Mouse (Mus musculus) bone marrow, adult 2 months (tissue): ENCODE data around the gene Slc38a7.

Experiments used
- CTCF ChIP-seq: fragments of 200-500 bp; IDR thresholded peaks from 2 replicates; pipeline ENCODE4 v1.5.1; 2011; ENCODE audit warnings: low read length, control low read depth; ENCODE audit not compliant: control insufficient read depth, insufficient read depth
- POLR2A ChIP-seq: fragments of 200-500 bp; IDR thresholded peaks from 2 replicates; pipeline ENCODE4 v1.6.1; 2011; ENCODE audit warnings: low read depth, mild to moderate bottlenecking, control low read depth, low read length, borderline replicate concordance; ENCODE audit not compliant: control insufficient read depth

DNA sequence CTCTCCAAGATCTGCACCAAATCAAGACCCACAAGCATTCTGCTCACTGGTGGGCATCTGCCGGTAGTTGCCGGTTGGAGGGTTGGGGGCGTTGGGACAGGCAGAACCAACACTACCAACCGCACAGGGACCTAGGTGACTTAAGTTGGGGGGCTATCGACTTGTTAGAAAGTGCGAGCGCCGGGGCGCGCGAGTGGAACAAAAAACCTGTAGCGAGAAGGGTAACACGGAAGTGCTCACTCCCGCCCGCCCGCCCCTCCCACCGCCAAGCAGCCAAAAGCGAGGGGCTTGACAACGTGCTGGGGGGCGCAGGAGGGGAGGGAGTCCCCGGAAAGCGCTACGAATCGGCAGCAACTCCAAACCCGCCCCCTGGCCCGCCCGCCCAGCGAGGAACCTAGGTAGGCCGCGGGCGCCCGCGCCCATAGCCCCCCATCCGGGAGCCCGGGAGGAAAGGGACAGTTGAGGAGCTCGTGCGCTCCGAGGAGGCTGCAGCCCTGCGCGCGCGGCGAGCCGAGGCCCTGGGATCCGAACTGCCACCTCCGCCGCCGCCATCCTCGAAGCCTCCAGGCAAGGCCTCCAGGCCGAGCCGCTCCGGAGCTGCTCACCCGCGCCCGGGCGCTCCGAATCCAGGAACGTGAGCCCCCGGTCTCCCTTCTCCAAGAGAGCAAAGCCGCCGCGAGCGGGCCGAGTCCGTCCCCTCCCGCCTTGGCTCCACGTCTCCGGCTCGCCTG is 46.7 kb downstream of the Slc38a7 start:
- TF ChIP-seq CTCF (no peak), POLR2A (no peak)
